Comparison of ENCODE assay signal across 8 mouse cellular contexts in the genomic region with DNA sequence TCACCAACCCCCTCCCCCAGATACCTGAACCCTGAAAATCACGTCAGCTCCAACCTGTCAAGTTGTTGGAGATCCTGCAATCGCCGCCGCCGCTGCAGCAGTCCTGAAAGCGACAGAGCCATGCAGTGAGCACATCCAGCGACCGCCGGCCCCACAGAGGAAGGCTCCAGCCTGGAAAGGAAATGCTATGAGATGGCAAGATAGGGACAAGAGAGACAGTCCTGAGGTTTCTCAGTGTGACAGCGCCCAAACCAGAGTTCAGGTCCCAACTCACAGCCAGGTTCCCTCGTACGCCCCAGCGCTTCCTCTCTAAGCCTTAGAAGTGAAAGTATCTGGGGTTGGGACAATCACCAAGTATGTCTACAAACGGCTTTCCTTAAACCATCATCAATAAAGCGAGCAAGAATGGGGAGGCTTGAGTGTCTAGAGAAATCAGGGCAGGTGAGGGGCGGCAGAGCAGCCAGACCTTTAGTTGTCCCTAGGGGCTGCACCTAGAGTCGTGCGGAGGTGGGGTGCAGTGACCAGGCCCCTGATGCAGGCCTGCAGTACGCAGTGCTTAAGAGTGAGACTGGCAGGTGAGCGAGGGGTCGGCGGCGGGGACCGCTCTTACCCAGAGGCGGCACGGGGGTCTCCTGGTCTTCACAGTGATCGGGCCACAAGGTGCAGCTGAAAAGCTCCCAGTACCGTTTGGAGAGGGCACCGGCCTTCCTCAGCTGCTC. TPM values are rescaled to one million over a fixed set of nuclear protein-coding genes. Genes with fewer than 3 reads are reported as not detected.
DNase-seq lines count a peak whose midpoint lies in the region; ATAC-seq and TF ChIP-seq lines count a peak whose summit lies in the region.

No protein-coding gene starts in this region.

- H3K9ac ChIP-seq in kidney, postnatal 0 days (ENCODE audit: low read depth, low read length), result peak overlapping the region; percentile 67

- DNase-seq in adrenal gland, adult (ENCODE audit: inconsistent age in 2 of 2, low spot score in 1 of 2), result peak; percentile 45 to 86
- DNase-seq in adrenal gland, postnatal 4 days (ENCODE audit: low spot score in 2 of 2), result no peak
- DNase-seq in brain, embryonic 14.5 days (ENCODE audit: low read depth), result peak; percentile 46
- no peak for DNase-seq in heart, embryonic 10.5 days (ENCODE audit: low spot score)
- DNase-seq in kidney, postnatal 0 days (ENCODE audit: low spot score), result peak; percentile 23
- peak; percentile 27 to 40 for DNase-seq in spleen, postnatal 36 days (ENCODE audit: low spot score in 2 of 2)
- DNase-seq in left cerebral cortex, adult 9 months (ENCODE audit: low spot score in 2 of 2), result no peak

- under 1% methylated on average over 29 of the region's 29 CpGs for WGBS in heart, embryonic 10.5 days
- 2% methylated on average over 27 of the region's 29 CpGs for WGBS in kidney, postnatal 0 days
- under 1% methylated on average over 29 of the region's 29 CpGs for WGBS in macrophage (ENCODE audit: missing documents)

- 0 out of 2 replicates have a peak, but pooled peaks cover 7% of the 10 kb centered on the region for H3K27me3 ChIP-seq in heart, embryonic 10.5 days (ENCODE audit: insufficient read depth, poor library complexity, severe bottlenecking)
- no peaks in the 10 kb centered on the region for H3K27me3 ChIP-seq in kidney, postnatal 0 days (ENCODE audit: insufficient read depth, low read length)

- peak overlapping the region; percentile 78 for H3K27ac ChIP-seq in heart, embryonic 10.5 days
- peak overlapping the region; percentile 80 for H3K27ac ChIP-seq in kidney, postnatal 0 days
- H3K27ac ChIP-seq in macrophage, result peak overlapping the region; percentile 95

- TF ChIP-seq CTCF in brain, embryonic 14.5 days (IDR thresholded peaks at IDR 0.05; ENCODE audit: borderline replicate concordance, extremely low read depth, insufficient read depth, insufficient read length), result no peak
- TF ChIP-seq CTCF in kidney, postnatal 0 days (IDR thresholded peaks at IDR 0.05; ENCODE audit: low read depth), result no peak

- H3K4me3 ChIP-seq in heart, embryonic 10.5 days, result peak overlapping the region; percentile 80
- peak overlapping the region; percentile 69 for H3K4me3 ChIP-seq in kidney, postnatal 0 days (replicated peaks; ENCODE audit: low read depth, low read length)
- peak overlapping the region; percentile 92 for H3K4me3 ChIP-seq in macrophage (ENCODE audit: inconsistent target)

- no peak for TF ChIP-seq POLR2A in brain, embryonic 14.5 days (IDR thresholded peaks at IDR 0.05; ENCODE audit: borderline replicate concordance, extremely low read depth, insufficient read depth, insufficient read length, poor library complexity, severe bottlenecking)

- no peaks in the 10 kb centered on the region for H3K36me3 ChIP-seq in heart, embryonic 10.5 days
- no peaks in the 10 kb centered on the region for H3K36me3 ChIP-seq in kidney, postnatal 0 days (ENCODE audit: insufficient read depth, low read length)
- peaks cover 26% of the 10 kb centered on the region for H3K36me3 ChIP-seq in macrophage (ENCODE audit: inconsistent target)

- H3K9me3 ChIP-seq in heart, embryonic 10.5 days, result no peaks in the 10 kb centered on the region
- no peaks in the 10 kb centered on the region for H3K9me3 ChIP-seq in kidney, postnatal 0 days (replicated peaks; ENCODE audit: low read length)

- peaks cover 54% of the 10 kb centered on the region for H3K79me2 ChIP-seq in macrophage (ENCODE audit: inconsistent target)

- H3K4me2 ChIP-seq in kidney, postnatal 0 days (ENCODE audit: low read length), result peak overlapping the region; percentile 100

- H3K4me1 ChIP-seq in heart, embryonic 10.5 days, result peaks cover 29% of the 10 kb centered on the region
- peaks cover 8% of the 10 kb centered on the region; the same call in 1 of the 2 replicates for H3K4me1 ChIP-seq in kidney, postnatal 0 days (replicated peaks; ENCODE audit: insufficient read depth, low read length)

- peak; percentile 44; the same call in 1 of the 2 replicates for ATAC-seq in kidney, postnatal 0 days (replicated peaks; ENCODE audit: low FRiP score, low read depth)

RNA-seq across cellular contexts. Expression of gene Tor3a, which starts 0.5 kb away (rescaled TPM):
- 10 to 100 TPM; 15.7 to 17.1 TPM for total RNA-seq in adrenal gland, postnatal 4 days (2021)
- polyA plus RNA-seq in brain, embryonic 14.5 days (2012; rRNA removed), result 2.7 and 3.0 TPM in 2 replicates
- polyA plus RNA-seq in heart, embryonic 10.5 days (2016; fragmentation: Nextera tagmentation; extraction: Ambion mirVana), result 4.3 and 4.4 TPM in 2 replicates
- polyA plus RNA-seq in kidney, postnatal 0 days (2015; fragmentation: Nextera tagmentation; extraction: Ambion mirVana), result 18.3 and 19.9 TPM in 2 replicates
- total RNA-seq in macrophage (2018; cell fraction: chromatin; rRNA removed), result 100 to 1,000 TPM in 15 of 26 experiments, 10 to 100 TPM in 11; 24.2 to 307 (median 158) TPM
- 100 to 1,000 TPM in 14 of 26 experiments, 10 to 100 TPM in 12; 44.9 to 359 (median 167) TPM for total RNA-seq in macrophage (2018; cell fraction: cytosol; rRNA removed)
- total RNA-seq in macrophage (2018; cell fraction: nucleus; rRNA removed), result 100 to 1,000 TPM in 15 of 26 experiments, 10 to 100 TPM in 11; 46.2 to 401 (median 219) TPM
- polyA plus RNA-seq in macrophage (2018), result 53.9 to 142 TPM (median 55.8 TPM) in 3 replicates

RNA-seq across cellular contexts. Expression of gene Fam20b, which starts 45.3 kb away (rescaled TPM):
- 10 to 100 TPM; 51.7 to 62.4 TPM for total RNA-seq in adrenal gland, postnatal 4 days (2021)
- polyA plus RNA-seq in brain, embryonic 14.5 days (2012; rRNA removed), result 31.1 and 44.4 TPM in 2 replicates
- 21.8 and 24.4 TPM in 2 replicates for polyA plus RNA-seq in heart, embryonic 10.5 days (2016; fragmentation: Nextera tagmentation; extraction: Ambion mirVana)
- polyA plus RNA-seq in kidney, postnatal 0 days (2015; fragmentation: Nextera tagmentation; extraction: Ambion mirVana), result 30.5 and 32.3 TPM in 2 replicates
- total RNA-seq in macrophage (2018; cell fraction: chromatin; rRNA removed), result 10 to 100 TPM; 11.8 to 52.5 (median 28.0) TPM
- 10 to 100 TPM; 27.9 to 57.5 (median 39.4) TPM for total RNA-seq in macrophage (2018; cell fraction: cytosol; rRNA removed)
- 10 to 100 TPM; 23.0 to 75.3 (median 46.4) TPM for total RNA-seq in macrophage (2018; cell fraction: nucleus; rRNA removed)
- polyA plus RNA-seq in macrophage (2018), result 27.5 to 34.6 TPM (median 32.7 TPM) in 3 replicates

Comparison
In these comparisons a context has a peak if more than half of its experiments do, and no peak if none do; other contexts are left out.
1. DNase-seq: peak in adrenal gland, adult (2 of 2), brain, embryonic 14.5 days (single experiment), kidney, postnatal 0 days (single experiment) and spleen, postnatal 36 days (2 of 2); none in adrenal gland, postnatal 4 days (0 of 2), heart, embryonic 10.5 days (single experiment) and left cerebral cortex, adult 9 months (0 of 2).
2. Peak in every context shown above with its lines, with median percentiles within 50 percentile points of each other: H3K27ac ChIP-seq and H3K4me3 ChIP-seq.